Mouse (Mus musculus) monocyte, adult 5-6 weeks (primary cell): ENCODE measurements around the gene Clec4b1. TPM values are rescaled to one million over a fixed set of nuclear protein-coding genes. Genes with fewer than 3 reads are reported as not detected.
A peak's percentile ranks its signal among the peaks of the same experiment; 100 is the strongest.
"Not testable (repeated sequence)": the region's sequence is repeated elsewhere in the genome, so short reads cannot be mapped to it uniquely, and the experiment has no call there.

Experiments
- ATAC-seq: fragments of 153-309, 156-312 bp; replicated peaks from 2 replicates; pipeline ENCODE4 v1.8.0; 2017; ENCODE audit warnings: mild to moderate bottlenecking; ENCODE audit not compliant: low TSS enrichment, insufficient number of reproducible peaks, severe bottlenecking, poor library complexity, low FRiP score
- total RNA-seq: library from RNA; stranded (forward); fragments of 200-1000, 200-491, 200-594 nt; gene quantifications from 3 replicates; pipeline ENCODE4 v1.2.3, GENCODE M21; 2017

Clec4b1 gene
- total RNA-seq: 9.1 to 25.6 TPM (median 14.4 TPM) in 3 replicates

DNA sequence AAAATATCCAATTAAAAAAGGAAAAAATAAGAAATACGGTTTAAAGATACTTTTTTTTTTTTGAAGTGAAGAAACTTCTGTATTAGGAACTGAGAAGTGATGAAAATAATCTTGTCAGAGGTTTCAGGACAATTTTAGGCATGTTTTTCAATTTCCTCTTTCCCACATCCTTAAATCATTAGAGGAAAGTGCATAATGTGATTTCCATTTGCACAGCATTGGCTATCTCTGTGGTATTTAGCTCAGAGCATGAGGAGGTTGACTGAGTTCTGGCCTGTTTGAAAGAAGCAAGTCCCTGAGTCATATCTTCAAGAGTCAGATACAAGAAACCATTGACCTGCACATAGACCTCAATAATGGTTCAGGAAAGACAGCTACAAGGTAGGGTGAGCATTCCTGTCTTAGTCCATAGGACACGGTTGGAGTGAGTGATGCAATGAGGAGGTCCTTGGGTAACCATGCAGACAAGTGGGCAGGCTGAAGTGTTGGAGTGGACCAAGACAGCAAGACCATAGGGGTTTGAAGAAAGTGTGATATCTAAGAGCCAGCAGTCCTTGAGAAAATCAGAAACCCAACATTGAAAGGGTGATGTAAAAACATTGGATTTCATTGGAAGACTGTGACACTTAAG lies at the start of gene Clec4b1:
TSS of gene Clec4b1 (plus strand) at position 221 of the 631 bp plus-strand sequence.
- ATAC-seq: peak; percentile 47; the same call in 1 of the 2 replicates

DNA sequence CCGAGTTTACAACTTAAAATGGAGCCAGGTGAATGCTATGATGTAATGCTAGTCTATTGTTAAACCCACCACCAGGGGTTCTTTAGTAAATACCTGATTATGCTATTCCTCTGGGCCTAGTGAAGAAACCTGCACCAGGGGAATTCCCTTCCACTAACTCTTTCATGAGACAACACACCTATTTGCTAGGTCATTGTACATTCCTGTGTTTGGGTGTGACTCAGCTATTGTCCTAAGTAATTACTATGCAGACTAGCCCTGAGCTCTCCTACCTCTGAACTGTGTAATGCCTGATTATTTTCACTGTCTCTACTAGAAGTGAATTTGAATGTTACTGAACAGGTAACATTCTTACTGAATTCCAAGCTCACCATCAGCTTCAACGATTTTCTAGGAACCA lies 45.1 kb upstream of the Clec4b1 start:
- ATAC-seq: not testable (repeated sequence)

DNA sequence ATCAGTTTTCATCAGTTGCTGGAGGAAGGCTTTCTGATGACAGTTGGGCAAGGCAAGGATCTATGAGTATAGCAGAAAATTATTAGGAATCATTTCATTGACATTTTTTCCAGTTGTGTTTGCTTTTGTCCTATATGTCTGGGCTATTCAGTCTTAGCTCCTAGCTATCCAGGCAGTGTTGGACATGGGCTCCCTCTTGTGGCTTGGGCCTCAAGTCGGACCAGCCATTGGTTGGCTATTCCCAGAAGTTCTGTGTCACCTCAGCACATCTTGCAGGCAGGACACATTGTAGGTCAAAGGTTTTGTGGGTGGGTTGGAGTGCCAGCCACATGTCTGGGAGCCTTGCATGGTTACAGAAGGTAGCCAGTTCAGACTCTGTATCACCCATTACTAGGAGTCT lies 44.2 kb upstream of the Clec4b1 start:
- no peak for ATAC-seq

DNA sequence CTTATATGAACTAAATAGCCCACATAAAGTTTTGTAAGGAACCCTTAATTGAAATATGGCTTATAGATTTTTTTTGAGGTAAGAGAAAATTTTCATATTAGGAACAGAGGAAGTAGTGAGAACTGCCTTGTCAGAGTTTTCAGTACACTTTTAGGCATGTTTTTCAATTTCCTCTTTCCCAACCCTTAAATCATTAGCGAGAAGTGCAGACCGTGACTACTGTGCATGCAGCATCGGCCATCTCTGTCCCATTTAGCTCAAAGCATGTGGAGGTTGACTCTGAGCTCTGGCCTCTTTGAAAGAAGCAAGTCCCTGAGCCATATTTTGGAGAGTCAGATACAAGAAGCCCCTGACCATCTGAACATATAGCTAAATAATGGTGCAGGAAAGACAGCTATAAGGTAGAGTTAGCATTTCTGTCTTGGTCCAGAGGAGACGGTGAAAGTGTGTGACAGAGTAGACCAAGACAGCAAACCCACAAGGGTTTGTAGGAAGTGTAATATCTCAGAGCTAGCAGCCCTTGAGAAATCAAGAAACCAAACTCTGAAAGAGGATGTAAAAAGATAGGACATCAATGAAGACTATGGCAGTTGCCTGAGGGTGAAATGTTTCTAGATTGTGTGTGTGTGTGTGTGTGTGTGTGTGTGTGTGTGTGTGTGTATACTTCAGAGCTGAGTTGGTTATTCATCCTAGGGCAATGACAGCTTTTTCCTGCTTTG lies 45.5 kb downstream of the Clec4b1 start:
- ATAC-seq: peak; percentile 76

DNA sequence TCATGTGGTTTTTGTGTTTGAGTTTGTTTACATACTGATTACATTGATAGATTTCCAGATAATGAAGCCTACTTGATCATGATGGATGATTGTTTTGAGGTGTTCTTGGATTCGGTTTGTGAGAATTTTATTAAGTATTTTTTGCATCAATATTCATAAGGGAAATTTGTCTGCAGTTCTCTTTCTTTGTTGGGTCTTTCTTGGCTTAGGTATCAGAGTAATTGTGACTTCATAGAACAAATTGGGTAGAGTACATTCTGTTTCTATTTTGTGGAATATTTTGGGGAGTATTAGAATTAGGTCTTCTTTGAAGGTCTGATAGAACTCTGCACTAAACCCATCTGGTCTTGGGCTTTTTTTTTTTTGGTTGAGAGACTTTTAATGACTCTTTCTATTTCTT lies 56.4 kb downstream of the Clec4b1 start, which contains the start of gene Clec4a2:
TSS of gene Clec4a2 (plus strand) at position 301 of the 400 bp plus-strand sequence.
- not testable (repeated sequence) for ATAC-seq

Other genes starting within 250 kb of the Clec4b1 start
- gene Slc2a3, start 248.3 kb upstream of the Clec4b1 start, total RNA-seq: 57.5 to 73.6 TPM (median 60.1 TPM) in 3 replicates
- 17.1 to 28.8 TPM (median 25.1 TPM) in 3 replicates for gene Foxj2, start 230.0 kb upstream of the Clec4b1 start, total RNA-seq
- 1.8 to 13.4 TPM (median 9.7 TPM) in 3 replicates for gene C3ar1, start 193.8 kb upstream of the Clec4b1 start, total RNA-seq
- gene Necap1, start 175.5 kb upstream of the Clec4b1 start, total RNA-seq: 52.8 to 81.1 TPM (median 65.0 TPM) in 3 replicates
- gene Clec4a1, start 128.1 kb upstream of the Clec4b1 start, total RNA-seq: 202 to 205 TPM (median 202 TPM) in 3 replicates
- 388 to 868 TPM (median 791 TPM) in 3 replicates for gene Clec4a3, start 97.4 kb upstream of the Clec4b1 start, total RNA-seq
- gene Clec4a4, start 59.6 kb upstream of the Clec4b1 start, total RNA-seq: 7.0 to 13.7 TPM (median 11.1 TPM) in 3 replicates
- 5.6 to 19.5 TPM (median 16.4 TPM) in 3 replicates for gene Clec4a2, start 56.5 kb downstream of the Clec4b1 start, total RNA-seq
- not detected in 3 replicates for gene Clec4b2, start 122.9 kb downstream of the Clec4b1 start, total RNA-seq
- gene Clec4n, start 179.9 kb downstream of the Clec4b1 start, total RNA-seq: 8.1 to 22.2 TPM (median 17.4 TPM) in 3 replicates
- 8.2 to 19.0 TPM (median 15.1 TPM) in 3 replicates for gene Clec4d, start 212.1 kb downstream of the Clec4b1 start, total RNA-seq
- 87.3 to 131 TPM (median 125 TPM) in 3 replicates for gene Clec4e, start 239.9 kb downstream of the Clec4b1 start, total RNA-seq